Mouse (Mus musculus) ES-E14 (cell line): Measurements from ENCODE around the gene Etnk2. TPM values are rescaled to one million over a fixed set of nuclear protein-coding genes. Genes with fewer than 3 reads are reported as not detected.

Experiments
- DNase-seq: peaks from one replicate; pipeline ENCODE4 v3.0.0-alpha.2; 2013; ENCODE audit warnings: low read depth, low spot score
- H3K27ac ChIP-seq: 2 replicates; pipeline ENCODE4 v1.5.1; 2012; ENCODE audit warnings: low read depth, mild to moderate bottlenecking, low read length, moderate library complexity, mixed read lengths; ENCODE audit not compliant: poor library complexity, insufficient read depth, severe bottlenecking
- H3K36me3 ChIP-seq: 2 replicates; pipeline ENCODE4 v1.6.1; 2012; ENCODE audit warnings: mild to moderate bottlenecking, low read length, moderate library complexity, mixed read lengths; ENCODE audit not compliant: control insufficient read depth, poor library complexity, insufficient read depth, severe bottlenecking
- H3K4me1 ChIP-seq, 2 experiments: fragments of 150-350 bp in 1 of 2; sonication (generic) in 1 of 2; 2 replicates each; pipeline ENCODE4 v1.6.1; 2012; ENCODE audit warnings: low read length in 2 of 2, mild to moderate bottlenecking in 1 of 2, mixed read lengths in 1 of 2; ENCODE audit not compliant: control insufficient read depth in 2 of 2, insufficient read depth in 2 of 2, poor library complexity in 1 of 2
- H3K4me3 ChIP-seq, 2 experiments: fragments of 150-350 bp in 1 of 2; sonication (generic) in 1 of 2; 2 replicates each; pipeline ENCODE4 v1.5.1; 2012; ENCODE audit warnings: low read length in 2 of 2, low read depth in 1 of 2, mild to moderate bottlenecking in 1 of 2, mixed read lengths in 1 of 2; ENCODE audit not compliant: insufficient read depth in 1 of 2, poor library complexity in 1 of 2, severe bottlenecking in 1 of 2
- H3K9ac ChIP-seq: 2 replicates; pipeline ENCODE4 v1.6.1; 2012; ENCODE audit warnings: low read depth, mild to moderate bottlenecking, low read length, mixed read lengths; ENCODE audit not compliant: poor library complexity, insufficient read depth, severe bottlenecking
- H3K9me3 ChIP-seq: fragments of 150-350 bp; sonication (generic); 2 replicates; pipeline ENCODE4 v1.6.1; 2012; ENCODE audit warnings: low read depth, mild to moderate bottlenecking, low read length; ENCODE audit not compliant: control insufficient read depth, insufficient read depth
- CHD2 ChIP-seq: IDR thresholded peaks from 2 replicates; pipeline ENCODE4 v1.6.1; 2014; ENCODE audit warnings: mild to moderate bottlenecking, low read depth, low read length, inconsistent platforms
- HCFC1 ChIP-seq: IDR thresholded peaks from 2 replicates; pipeline ENCODE4 v1.6.1; 2012; ENCODE audit warnings: low read length, inconsistent platforms, borderline replicate concordance; ENCODE audit not compliant: insufficient read depth
- MAFK ChIP-seq: IDR thresholded peaks from 2 replicates; pipeline ENCODE4 v1.6.1; 2014; ENCODE audit warnings: mild to moderate bottlenecking, low read depth, low read length, inconsistent platforms; ENCODE audit not compliant: insufficient read depth
- ZC3H11A ChIP-seq: IDR thresholded peaks from 2 replicates; pipeline ENCODE4 v1.6.1; 2012; ENCODE audit warnings: low read depth, mild to moderate bottlenecking, inconsistent platforms, low read length, borderline replicate concordance
- ZNF384 ChIP-seq: IDR thresholded peaks from 2 replicates; pipeline ENCODE4 v1.6.1; 2012; ENCODE audit warnings: low read depth, low read length, inconsistent platforms
- in situ Hi-C, 2 experiments: fragments of 600-800 bp; cut with MboI; formaldehyde crosslinking; loops; one replicate each; pipeline ENCODE4 v1.15.1; 2025; ENCODE audit warnings: low sequenced_read_pairs in 2 of 2, inconsistent platforms in 1 of 2; ENCODE audit not compliant: unreplicated experiment in 2 of 2
- total RNA-seq: library from RNA; depleted of rRNA; stranded (reverse); fragments of 300-350 nt; gene quantifications from 2 replicates; pipeline ENCODE4 v1.2.3, GENCODE M21; 2012

The Etnk2 gene
- total RNA-seq, 1 experiment, result 4.8 TPM

DNA sequence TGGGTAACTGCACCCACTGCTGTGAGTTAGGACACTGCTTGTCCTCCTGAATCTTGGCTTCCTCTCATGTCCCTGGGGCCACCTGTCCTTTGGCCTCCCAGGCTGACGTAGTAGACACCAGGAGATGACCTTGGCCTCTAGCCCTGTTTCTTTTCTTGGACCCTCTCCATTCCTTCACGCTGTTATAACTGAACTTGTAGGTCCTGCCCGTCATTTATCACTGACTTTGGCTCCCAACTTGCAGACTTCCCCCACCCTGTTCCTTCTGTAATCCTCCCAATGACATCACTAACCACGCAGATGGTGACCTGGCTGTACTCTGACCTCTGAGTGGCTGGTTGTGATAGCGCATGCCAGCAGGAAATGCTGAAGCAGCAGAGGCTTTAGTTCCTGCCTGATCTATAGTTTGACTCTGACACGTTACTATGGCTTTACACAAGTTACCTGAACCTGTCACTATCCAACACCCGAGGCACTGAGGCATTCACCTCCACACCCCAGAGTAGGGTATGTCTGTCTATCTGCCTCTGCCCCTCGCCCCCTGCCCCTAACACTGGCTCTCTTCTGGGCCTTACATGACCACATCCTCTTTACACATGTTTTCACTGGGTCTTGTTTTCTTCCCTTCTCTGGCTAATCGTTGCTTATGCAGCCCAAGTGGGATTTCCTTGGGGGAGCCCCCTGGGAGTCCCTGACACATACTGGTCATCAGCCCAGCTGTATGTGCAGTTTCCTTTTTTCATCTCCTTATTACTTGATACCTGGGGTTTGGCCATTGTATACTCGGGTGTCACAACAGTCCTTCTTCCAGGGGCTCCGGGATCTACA lies 15.5 kb upstream of the Etnk2 start:
- no peak overlapping the region for H3K27ac ChIP-seq
- TF ChIP-seq HCFC1, result no peak
- TF ChIP-seq CHD2, result no peak
- no peak for TF ChIP-seq ZC3H11A
- peak; percentile 16; the same call in 1 of the 2 replicates for TF ChIP-seq MAFK
- TF ChIP-seq ZNF384, result no peak
- H3K4me1 ChIP-seq, result peaks cover 0 to 6% of the 10 kb centered on the region in 2 experiments; a peak in 1 of 4 replicates
- H3K36me3 ChIP-seq, result no peaks in the 10 kb centered on the region
- no peak overlapping the region for H3K9ac ChIP-seq
- no peaks in the 10 kb centered on the region for H3K9me3 ChIP-seq
- in situ Hi-C loops, result no loop called here
- DNase-seq, result no peak
- H3K4me3 ChIP-seq, result no peak overlapping the region

- Histone ChIP-seq H3K36me3 (no peaks in the 10 kb centered on the region), H3K27ac (no peak within 1 kb of the TSS), H3K4me3 (no peak within 1 kb of the TSS), H3K9ac (no peak within 1 kb of the TSS), H3K4me1 (peaks cover 0 to 6% of the 10 kb centered on the region in 2 experiments; a peak in 1 of 4 replicates), H3K9me3 (no peaks in the 10 kb centered on the region)
- in situ Hi-C loops, result loop anchor here (5.0 to 25.0 kb wide), 3 partner anchors 33 to 188 kb away; partner anchors contain the start of gene Plekha6 (in 1 of the 2)
- no peak for DNase-seq
- TF ChIP-seq MAFK, result no peak
- no peak for TF ChIP-seq HCFC1
- TF ChIP-seq CHD2, result no peak
These were observed 13.2 kb upstream of the Etnk2 start, which contains the start of gene Ren1 for GRCm38 (mm10) chr1:133350210-133350609. TSS of gene Ren1 (plus strand) at chr1:133350510.

- Histone ChIP-seq H3K36me3 (no peaks in the 10 kb centered on the region), H3K9ac (no peak overlapping the region), H3K4me3 (no peak overlapping the region), H3K27ac (no peak overlapping the region), H3K9me3 (no peaks in the 10 kb centered on the region), H3K4me1 (peaks cover 0 to 9% of the 10 kb centered on the region in 2 experiments; a peak in 1 of 4 replicates)
- in situ Hi-C loops, result loop anchor here (5.0 to 25.0 kb wide), 3 partner anchors 34 to 189 kb away; partner anchors contain the start of gene Plekha6 (in 1 of the 2)
- no peak for DNase-seq
- no peak for TF ChIP-seq MAFK
- no peak for TF ChIP-seq ZNF384
- no peak for TF ChIP-seq ZC3H11A
- no peak for TF ChIP-seq CHD2
These were observed 11.6 kb upstream of the Etnk2 start for GRCm38 (mm10) chr1:133351762-133352161.

DNA sequence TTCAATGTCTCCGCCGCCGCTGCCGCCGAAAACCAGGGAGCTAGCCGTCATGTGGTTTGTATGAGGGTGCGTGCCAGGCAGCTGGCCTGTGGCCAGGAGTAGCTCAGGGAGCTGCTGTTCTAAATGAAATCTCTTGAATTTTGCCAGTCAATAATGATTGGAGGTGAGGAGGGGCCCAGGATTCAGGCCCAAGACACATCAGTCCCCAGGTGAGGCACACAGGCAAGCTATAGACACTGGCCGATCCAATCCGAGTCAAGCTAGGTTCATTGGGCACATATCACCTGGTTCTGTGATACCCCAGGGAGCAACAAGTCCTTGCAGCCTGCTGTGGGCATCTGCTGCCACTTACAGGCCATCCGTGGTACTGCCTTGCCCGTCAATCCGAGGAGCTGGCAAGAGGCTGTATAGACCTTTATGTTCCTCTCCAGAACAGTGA lies 10.0 kb upstream of the Etnk2 start:
- Histone ChIP-seq H3K36me3 (no peaks in the 10 kb centered on the region), H3K9ac (no peak overlapping the region), H3K4me1 (peaks cover 0 to 4% of the 10 kb centered on the region in 2 experiments; a peak in 1 of 4 replicates), H3K4me3 (no peak overlapping the region), H3K27ac (no peak overlapping the region), H3K9me3 (no peaks in the 10 kb centered on the region)
- no peak for TF ChIP-seq ZNF384
- peak; percentile 86 for TF ChIP-seq ZC3H11A
- in situ Hi-C loops, result loop anchor here (5.0 to 25.0 kb wide), 3 partner anchors 36 to 191 kb away; partner anchors contain the start of gene Plekha6 (in 1 of the 2)
- peak; percentile 84 for DNase-seq

- H3K36me3 ChIP-seq, result no peaks in the 10 kb centered on the region
- in situ Hi-C loops, result loop anchor here (10.0 to 25.0 kb wide), 2 partner anchors 181 to 193 kb away; partner anchors contain the start of gene Plekha6 (in 1 of the 2)
- no peak overlapping the region for H3K27ac ChIP-seq
- H3K4me3 ChIP-seq, result no peak overlapping the region
- no peaks in the 10 kb centered on the region; the same call in 1 of the 2 replicates for H3K9me3 ChIP-seq
- peaks cover 0 to 4% of the 10 kb centered on the region in 2 experiments; a peak in 1 of 4 replicates for H3K4me1 ChIP-seq
- TF ChIP-seq HCFC1, result no peak
- TF ChIP-seq ZNF384, result no peak
- TF ChIP-seq ZC3H11A, result no peak
- no peak for TF ChIP-seq CHD2
- TF ChIP-seq MAFK, result no peak
- DNase-seq, result no peak
- H3K9ac ChIP-seq, result no peak overlapping the region
These were observed 7.9 kb upstream of the Etnk2 start for GRCm38 (mm10) chr1:133355469-133355868.
